9 mouse cellular contexts compared by ENCODE assay signal in genomic region chr1:53927605-53928004, GRCm38 (mm10).
DNase-seq lines count a peak whose midpoint lies in the region; ATAC-seq and TF ChIP-seq lines count a peak whose summit lies in the region.
"Had no signal": no experiment of that assay in that cellular context is flagged by ENCODE, and none has a peak within 500 bp of the region (broad histone marks: within the 10 kb centered on the region; RNA-seq: fewer than 3 reads in every experiment).

No protein-coding gene starts in this region.

- H3K4me1 ChIP-seq in liver, embryonic 14.5 days (replicated peaks; ENCODE audit: control insufficient read depth in 2 of 2, insufficient read depth in 2 of 2, low read length in 1 of 2): no peaks in the 10 kb centered on the region
- H3K4me1 ChIP-seq in liver, embryonic 12.5 days: no peaks in the 10 kb centered on the region

- TF ChIP-seq EP300 in liver, embryonic 14.5 days (IDR thresholded peaks at IDR 0.05; ENCODE audit: low read depth): no peak

- DNase-seq in adrenal gland, adult 2 months: peak; percentile 14
- no peak for DNase-seq in adrenal gland, postnatal 4 days (ENCODE audit: low spot score in 2 of 2)
- no peak for DNase-seq in liver, embryonic 14.5 days (ENCODE audit: low read depth in 3 of 3, low spot score in 3 of 3)
- DNase-seq in adrenal gland, postnatal 36 days: peak; percentile 30 to 44
- DNase-seq in forelimb bud, embryonic 11.5 days (ENCODE audit: low read depth, low spot score): peak; percentile 16
- peak; percentile 69 for DNase-seq in lung, postnatal 36 days
- DNase-seq in testis, postnatal 10 days (ENCODE audit: low spot score): no peak

- no peak overlapping the region for H3K4me2 ChIP-seq in liver, embryonic 14.5 days (ENCODE audit: low read depth)
- no peak overlapping the region for H3K4me2 ChIP-seq in liver, embryonic 12.5 days
- H3K4me2 ChIP-seq: lung, embryonic 15.5 days had no signal

- H3K9me3 ChIP-seq in liver, embryonic 14.5 days (ENCODE audit: control insufficient read depth, low read length): no peaks in the 10 kb centered on the region
- no peaks in the 10 kb centered on the region for H3K9me3 ChIP-seq in liver, embryonic 12.5 days (replicated peaks)
- H3K9me3 ChIP-seq: lung, embryonic 15.5 days had no signal

- peak; percentile 44 for TF ChIP-seq CTCF in liver, embryonic 14.5 days (IDR thresholded peaks at IDR 0.05; ENCODE audit: low read depth)

- ATAC-seq in liver, embryonic 14.5 days (ENCODE audit: insufficient read depth): no peak
- no peak for ATAC-seq in liver, embryonic 12.5 days

- no peak overlapping the region for H3K4me3 ChIP-seq in liver, embryonic 14.5 days (ENCODE audit: insufficient read depth in 1 of 2, low read depth in 2 of 2, low read length in 2 of 2)
- H3K4me3 ChIP-seq in liver, embryonic 12.5 days: no peak overlapping the region
- H3K4me3 ChIP-seq: lung, embryonic 15.5 days had no signal

- no peak overlapping the region for H3K9ac ChIP-seq in liver, embryonic 14.5 days (replicated peaks)
- no peak overlapping the region for H3K9ac ChIP-seq in liver, embryonic 12.5 days
- H3K9ac ChIP-seq: lung, embryonic 15.5 days had no signal

- H3K27me3 ChIP-seq in liver, embryonic 14.5 days (ENCODE audit: control insufficient read depth, insufficient read depth, low read length): no peaks in the 10 kb centered on the region
- no peaks in the 10 kb centered on the region for H3K27me3 ChIP-seq in liver, embryonic 12.5 days (replicated peaks)
- H3K27me3 ChIP-seq: lung, embryonic 15.5 days had no signal

- no peaks in the 10 kb centered on the region for H3K36me3 ChIP-seq in liver, embryonic 14.5 days (replicated peaks; ENCODE audit: control insufficient read depth, insufficient read depth, low read depth)
- H3K36me3 ChIP-seq in liver, embryonic 12.5 days: no peaks in the 10 kb centered on the region
- H3K36me3 ChIP-seq: lung, embryonic 15.5 days had no signal

- WGBS in liver, embryonic 14.5 days (ENCODE audit: insufficient replicate concordance): 14% methylated on average over 4 of the region's 4 CpGs
- WGBS in liver, embryonic 12.5 days (ENCODE audit: insufficient replicate concordance): 24% methylated on average over 4 of the region's 4 CpGs

- H3K27ac ChIP-seq in liver, embryonic 14.5 days: no peak overlapping the region
- no peak overlapping the region for H3K27ac ChIP-seq in liver, embryonic 12.5 days
- H3K27ac ChIP-seq: lung, embryonic 15.5 days had no signal

Comparison
In these comparisons a context has a peak if more than half of its experiments do, and no peak if none do; other contexts are left out.
1. DNase-seq: peak in adrenal gland, adult 2 months (single experiment), adrenal gland, postnatal 36 days (2 of 2), forelimb bud, embryonic 11.5 days (single experiment) and lung, postnatal 36 days (single experiment); none in adrenal gland, postnatal 4 days (0 of 2), liver, embryonic 14.5 days (0 of 3) and testis, postnatal 10 days (single experiment).